8 mouse cellular contexts compared by ENCODE assay signal in the genomic region with DNA sequence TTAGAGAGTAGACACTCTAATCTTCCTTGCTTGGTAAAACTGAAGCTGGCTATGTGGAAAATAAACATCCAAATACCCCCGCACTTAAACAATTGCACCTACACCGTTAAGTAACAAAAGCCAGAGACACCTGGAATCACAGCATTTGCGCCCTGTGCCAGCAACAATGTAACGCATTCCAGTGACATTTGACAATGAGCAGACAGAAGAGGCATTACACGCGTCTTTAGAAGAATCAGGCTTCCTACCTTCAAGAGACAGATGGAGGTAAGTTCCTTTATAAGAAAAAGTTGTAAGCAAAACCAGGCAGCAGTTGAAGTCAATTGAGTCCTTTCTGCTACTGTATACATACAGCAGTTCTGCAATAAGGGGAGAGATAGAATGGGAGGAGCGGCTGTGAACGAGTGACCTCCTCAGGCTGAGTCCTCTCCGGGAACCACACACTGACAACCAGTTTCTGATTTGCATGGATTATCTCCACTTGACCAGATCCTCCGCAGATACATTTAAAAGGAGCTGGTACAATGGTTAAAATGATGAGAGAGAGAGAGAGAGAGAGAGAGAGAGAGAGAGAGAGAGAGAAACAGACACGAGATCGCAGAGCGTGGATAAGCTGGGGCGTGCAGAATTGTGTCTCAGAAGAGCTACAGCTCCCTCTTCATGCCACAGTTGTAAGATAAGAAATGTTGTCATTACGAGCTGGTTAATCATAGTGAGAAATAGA.
DNase-seq lines count a peak whose midpoint lies in the region; ATAC-seq and TF ChIP-seq lines count a peak whose summit lies in the region.

No protein-coding gene starts in this region.

- H3K4me1 ChIP-seq in lung, adult 2 months (ENCODE audit: control insufficient read depth, insufficient read depth, low read length), result no peaks in the 10 kb centered on the region
- peaks cover 13% of the 10 kb centered on the region for H3K4me1 ChIP-seq in embryonic facial prominence, embryonic 12.5 days

- TF ChIP-seq POLR2A in lung, adult 2 months (IDR thresholded peaks at IDR 0.05; ENCODE audit: borderline replicate concordance, extremely low read depth, low read depth, low read length), result no peak

- peak; percentile 55 for TF ChIP-seq CTCF in lung, adult 2 months (IDR thresholded peaks at IDR 0.05; ENCODE audit: insufficient read depth, low read length)
- peak; percentile 61 for TF ChIP-seq CTCF in left cerebral cortex, adult 2 months (IDR thresholded peaks at IDR 0.05)

- H3K36me3 ChIP-seq in embryonic facial prominence, embryonic 12.5 days, result no peaks in the 10 kb centered on the region

- H3K27ac ChIP-seq in embryonic facial prominence, embryonic 12.5 days, result no peak overlapping the region
- H3K27ac ChIP-seq in left cerebral cortex, adult 2 months, result peak overlapping the region; percentile 60

- ATAC-seq in embryonic facial prominence, embryonic 12.5 days (ENCODE audit: insufficient number of reproducible peaks, insufficient read depth, low FRiP score, low TSS enrichment), result 0 out of 2 replicates have a peak, but pooled peaks have one; percentile 74
- peak; percentile 54 to 73; a peak in 2 of 4 replicates for ATAC-seq in hematopoietic stem cell, adult 5-6 weeks (replicated peaks in 1 of 2; ENCODE audit: insufficient read depth in 1 of 2, low FRiP score in 2 of 2, low TSS enrichment in 1 of 2, low read depth in 1 of 2, poor library complexity in 2 of 2, severe bottlenecking in 2 of 2)

- peak overlapping the region; percentile 68 for H3K4me3 ChIP-seq in lung, adult 2 months (replicated peaks; ENCODE audit: extremely low read depth, low read depth, low read length)
- H3K4me3 ChIP-seq in embryonic facial prominence, embryonic 12.5 days, result peak overlapping the region; percentile 27
- peak overlapping the region; percentile 52 for H3K4me3 ChIP-seq in left cerebral cortex, adult 2 months

- peak overlapping the region; percentile 44 for H3K4me2 ChIP-seq in embryonic facial prominence, embryonic 12.5 days (replicated peaks)

- no peak for DNase-seq in lung, adult 2 months
- no peak for DNase-seq in lung, adult 18-20 months
- DNase-seq in left cerebral cortex, adult 2 months (ENCODE audit: extremely low spot score in 1 of 2, low spot score in 2 of 2), result peak in 1 of 2 experiments; percentile 36
- DNase-seq in lung, postnatal 4 days, result peak; percentile 29 to 38
- DNase-seq in right cerebral cortex, postnatal 10 days (ENCODE audit: low spot score in 2 of 2), result peak; percentile 72 to 74
- no peak for DNase-seq in spleen, postnatal 14 days (ENCODE audit: low spot score in 2 of 2)

- WGBS in lung, adult 2 months, result 8% methylated on average over 15 of the region's 15 CpGs
- WGBS in embryonic facial prominence, embryonic 12.5 days, result 16% methylated on average over 15 of the region's 15 CpGs

- 0 out of 2 replicates have a peak, but pooled peaks cover 3% of the 10 kb centered on the region for H3K27me3 ChIP-seq in embryonic facial prominence, embryonic 12.5 days

- intact Hi-C loops in left cerebral cortex, adult 2 months (cut with DNase I), result loop anchor here (2.0 to 10.0 kb wide), 3 partner anchors 213 to 580 kb away; a partner anchor contains a TSS

- H3K9me3 ChIP-seq in embryonic facial prominence, embryonic 12.5 days, result no peaks in the 10 kb centered on the region

- no peak overlapping the region for H3K9ac ChIP-seq in embryonic facial prominence, embryonic 12.5 days

Comparison
In these comparisons a context has a peak if more than half of its experiments do, and no peak if none do; other contexts are left out.
1. DNase-seq: peak in lung, postnatal 4 days (2 of 2) and right cerebral cortex, postnatal 10 days (2 of 2); none in lung, adult 2 months (single experiment), lung, adult 18-20 months (0 of 2) and spleen, postnatal 14 days (0 of 2).
2. Peak in every context shown above with its lines, with median percentiles within 50 percentile points of each other: H3K4me3 ChIP-seq.